Mouse (Mus musculus) thymus, adult 2 months (tissue): ENCODE measurements around the gene Tbcc.

Experiments used
- CTCF ChIP-seq: fragments of 200-500 bp; IDR thresholded peaks from 2 replicates; pipeline ENCODE4 v1.5.1; 2012; ENCODE audit warnings: mild to moderate bottlenecking, control low read depth, low read length, moderate library complexity, borderline replicate concordance; ENCODE audit not compliant: control insufficient read depth, poor library complexity, insufficient read depth; ENCODE audit errors: extremely low read depth
- POLR2A ChIP-seq: fragments of 200-500 bp; IDR thresholded peaks from 2 replicates; pipeline ENCODE4 v1.6.1; 2012; ENCODE audit warnings: mild to moderate bottlenecking, low read length, control low read depth, moderate library complexity; ENCODE audit not compliant: control insufficient read depth, poor library complexity, insufficient read depth; ENCODE audit errors: extremely low read depth

DNA sequence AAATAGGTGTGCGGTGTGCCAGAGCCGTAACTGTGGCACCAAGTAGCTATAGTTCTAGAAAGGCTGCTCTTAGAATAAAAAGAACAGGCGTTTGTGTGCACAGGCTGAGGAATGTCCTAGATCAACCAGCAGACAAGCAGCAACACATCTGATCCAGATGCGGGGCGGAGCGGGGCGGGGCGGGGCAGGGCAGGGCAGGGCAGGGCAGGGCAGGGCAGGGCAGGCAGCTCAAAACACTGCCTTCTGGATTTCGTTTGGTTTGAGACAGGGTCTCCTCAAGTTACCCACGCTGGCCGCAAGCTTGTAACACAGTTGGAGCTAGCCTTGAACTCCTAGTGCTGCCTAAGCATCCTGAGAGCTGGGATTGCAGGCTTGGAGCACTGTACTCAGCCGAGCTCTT is 38.8 kb downstream of the Tbcc start:
- TF ChIP-seq CTCF: no peak
- TF ChIP-seq POLR2A: no peak
